Mouse (Mus musculus) heart, embryonic 12.5 days (tissue): Measurements from ENCODE around the gene Btbd35f9. TPM values are rescaled to one million over a fixed set of nuclear protein-coding genes. Genes with fewer than 3 reads are reported as not detected.
"Not testable (repeated sequence)": the region's sequence is repeated elsewhere in the genome, so short reads cannot be mapped to it uniquely, and the experiment has no call there.

ENCODE experiments used
- ATAC-seq: fragments of 200-750 bp; cut with Nextera tagmentation; 2 replicates; pipeline ENCODE4 v1.8.0; 2017; ENCODE audit warnings: moderate TSS enrichment, moderate library complexity; ENCODE audit not compliant: insufficient number of reproducible peaks, low FRiP score
- H3K27ac ChIP-seq: fragments of 300-500 bp; sonication (generic); 2 replicates; pipeline ENCODE4 v1.5.1; 2016; ENCODE audit warnings: mild to moderate bottlenecking, moderate library complexity; ENCODE audit not compliant: poor library complexity, severe bottlenecking
- H3K27me3 ChIP-seq: fragments of 300-500 bp; sonication (generic); replicated peaks from 2 replicates; pipeline ENCODE4 v1.6.1; 2016; ENCODE audit warnings: mild to moderate bottlenecking, moderate library complexity
- H3K36me3 ChIP-seq: fragments of 300-500 bp; sonication (generic); 2 replicates; pipeline ENCODE4 v1.6.1; 2016; ENCODE audit warnings: mild to moderate bottlenecking, moderate library complexity
- H3K4me1 ChIP-seq: fragments of 300-500 bp; sonication (generic); replicated peaks from 2 replicates; pipeline ENCODE4 v1.6.1; 2016; ENCODE audit warnings: mild to moderate bottlenecking
- H3K4me2 ChIP-seq: fragments of 300-500 bp; sonication (generic); 2 replicates; pipeline ENCODE4 v1.6.1; 2016; ENCODE audit warnings: mild to moderate bottlenecking, moderate library complexity
- H3K4me3 ChIP-seq: fragments of 300-500 bp; sonication (generic); 2 replicates; pipeline ENCODE4 v1.5.1; 2016; ENCODE audit warnings: mild to moderate bottlenecking
- H3K9ac ChIP-seq: fragments of 300-500 bp; sonication (generic); 2 replicates; pipeline ENCODE4 v1.6.1; 2016; ENCODE audit warnings: mild to moderate bottlenecking, moderate library complexity
- H3K9me3 ChIP-seq: fragments of 300-500 bp; sonication (generic); replicated peaks from 2 replicates; pipeline ENCODE4 v1.6.1; 2016; ENCODE audit warnings: mild to moderate bottlenecking, moderate library complexity
- WGBS: fragments of 180-500 bp; shearing (Covaris S2); methylation state at CpG from one replicate; pipeline ENCODE4 v1.1.7; 2016; 5-methylcytosine and 5-hydroxymethylcytosine counted together
- polyA plus RNA-seq: library from polyadenylated mRNA; unstranded; fragments of >200 nt; fragmentation: Nextera tagmentation; extraction: Ambion mirVana; gene quantifications from 2 replicates; pipeline ENCODE4 v1.2.1, GENCODE M21; 2016

Btbd35f9 gene
- not detected in 2 replicates for polyA plus RNA-seq

DNA sequence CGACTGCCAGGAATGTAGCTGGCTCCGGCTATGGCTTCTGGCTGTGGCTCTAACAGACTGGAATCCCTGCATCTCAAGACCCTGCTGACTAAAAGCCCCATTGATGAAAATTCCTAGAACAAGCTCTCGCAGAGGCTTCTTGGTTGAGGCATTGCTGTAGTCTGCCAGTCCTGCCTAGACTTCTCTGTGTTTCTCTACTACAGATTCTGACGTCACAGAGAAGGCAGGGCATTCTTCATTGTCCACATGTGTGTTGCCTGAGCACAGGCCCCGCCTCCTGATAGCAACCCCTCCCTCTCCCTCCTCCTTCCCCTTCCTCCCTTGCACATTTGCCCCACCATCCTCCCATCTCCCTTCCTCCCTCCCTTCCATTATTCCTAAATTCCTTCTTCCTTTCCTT lies at the start of gene Btbd35f9:
Gene Btbd35f9, minus strand, starts transcription at position 101 of the 400 bp plus-strand sequence.
- not testable (repeated sequence) for H3K27me3 ChIP-seq, H3K4me1 ChIP-seq, H3K9me3 ChIP-seq, ATAC-seq, H3K9ac ChIP-seq, H3K4me2 ChIP-seq, H3K4me3 ChIP-seq, H3K27ac ChIP-seq, H3K36me3 ChIP-seq
- no CpG with 5 or more reads among the region's 5 CpGs for WGBS

Other genes starting within 250 kb of the Btbd35f9 start
- not detected in 2 replicates for gene Btbd35f6, start 205.0 kb downstream of the Btbd35f9 start, polyA plus RNA-seq
- not detected in 2 replicates for gene Gm21870, start 174.7 kb downstream of the Btbd35f9 start, polyA plus RNA-seq
- not detected in 2 replicates for gene Spin2g, start 77.2 kb upstream of the Btbd35f9 start, polyA plus RNA-seq